Mouse (Mus musculus) embryo, embryonic 11.5 days (tissue): Measurements from ENCODE around the gene Zbtb1.

ENCODE experiments used
- DNase-seq: peaks from one replicate; pipeline ENCODE4 v3.0.0-alpha.2; 2012; ENCODE audit warnings: low read depth, low spot score

Zbtb1 gene

DNA sequence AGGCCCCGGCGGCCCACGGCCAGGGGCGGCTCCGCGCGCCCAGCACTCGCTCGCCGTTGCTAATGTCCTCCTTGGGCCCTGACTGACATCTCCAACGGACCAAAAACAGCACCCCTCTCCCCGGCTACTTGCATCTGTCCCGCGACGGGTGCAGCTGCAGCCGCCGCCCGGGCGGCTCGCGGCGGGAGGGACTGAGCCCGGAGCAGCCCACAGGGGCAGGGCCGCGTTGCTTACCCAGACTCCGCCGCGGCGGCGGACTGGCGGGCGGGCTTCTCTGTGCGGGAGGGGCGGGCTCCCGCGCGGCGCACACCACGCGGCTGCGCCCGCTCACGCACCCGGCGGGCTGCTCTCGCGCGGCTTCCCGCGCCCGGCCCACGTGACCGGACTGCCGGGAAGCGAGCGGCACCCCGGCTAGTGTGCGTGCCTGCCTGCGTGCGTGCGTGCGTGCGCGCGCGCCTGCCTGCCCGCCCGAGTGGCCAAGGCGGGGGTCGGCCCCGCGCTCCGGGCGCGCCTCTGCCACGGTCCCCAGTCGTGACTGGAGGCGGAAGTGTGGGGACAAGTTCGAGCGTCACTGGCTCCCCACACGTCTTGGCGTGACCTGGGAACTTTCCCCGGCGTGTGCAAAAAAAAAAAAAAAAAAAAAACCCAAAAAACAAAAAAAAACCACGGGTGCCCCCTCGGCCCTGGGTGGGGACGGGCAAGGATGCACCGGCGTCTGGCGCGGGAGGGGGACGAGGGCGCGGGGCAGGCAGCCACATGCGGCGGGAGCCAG, 674 bp upstream of the Zbtb1 start, which contains the start of gene Zbtb25:
Gene Zbtb25 (minus strand): TSS at position 397 of the 772 bp plus-strand sequence.
- DNase-seq = peak; percentile 80

DNA sequence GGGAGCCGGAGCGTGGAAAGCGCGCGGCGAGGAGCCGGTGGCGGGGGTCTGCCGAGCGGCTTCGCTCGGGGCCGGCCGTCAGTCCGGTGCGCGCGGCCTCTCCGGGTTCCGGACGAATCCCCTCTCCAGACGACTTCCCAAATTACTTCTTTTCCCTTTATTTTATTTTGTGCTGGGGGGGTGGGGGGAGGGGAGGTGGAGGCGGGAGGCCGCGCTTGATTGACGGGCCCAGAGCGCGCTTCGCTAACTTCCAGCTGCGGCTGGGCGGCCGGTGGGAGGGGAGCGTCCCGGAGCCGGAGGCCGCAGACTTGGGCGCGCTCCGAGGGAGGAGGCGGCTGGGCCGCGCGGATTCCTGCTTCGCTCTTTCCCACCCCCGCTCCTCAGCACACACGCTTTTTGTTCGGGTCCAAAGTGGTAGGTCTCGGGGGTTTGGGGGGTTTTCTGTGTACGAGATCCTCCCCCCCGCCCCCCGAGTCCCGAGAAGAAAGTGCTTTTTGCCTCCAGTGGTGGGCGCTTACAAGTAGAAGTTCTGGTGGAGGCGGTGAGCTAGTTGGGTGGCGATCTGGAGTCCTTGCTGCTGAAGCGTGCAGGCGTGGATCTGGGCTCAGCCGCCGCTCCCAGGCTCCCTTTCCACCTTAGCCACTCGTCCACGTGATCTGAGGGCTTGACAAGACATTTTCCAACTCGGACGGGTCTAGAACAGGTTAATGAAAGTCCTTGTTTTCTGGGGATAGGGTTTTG, 935 bp downstream of the Zbtb1 start:
- peak; percentile 62 for DNase-seq

DNA sequence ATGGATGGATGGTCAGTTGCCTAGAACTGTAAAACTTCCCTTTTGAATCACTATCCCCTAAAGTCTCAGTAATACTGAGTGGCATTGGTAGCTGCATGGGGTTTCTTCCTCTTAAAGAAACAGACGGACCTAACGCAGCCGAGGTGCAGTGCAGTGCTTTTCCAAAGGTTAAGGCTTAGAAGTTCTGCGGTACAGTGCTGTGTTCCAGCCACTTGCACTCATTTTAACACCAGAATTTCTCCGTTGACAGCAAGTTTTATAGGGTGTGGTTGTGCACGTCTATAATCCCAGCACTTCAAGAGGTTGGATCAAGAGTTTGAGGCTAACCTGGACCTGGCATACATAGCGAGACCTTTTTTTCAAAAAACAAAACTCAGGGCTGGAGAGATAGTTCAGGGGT, 2.0 kb downstream of the Zbtb1 start:
- DNase-seq = no peak

DNA sequence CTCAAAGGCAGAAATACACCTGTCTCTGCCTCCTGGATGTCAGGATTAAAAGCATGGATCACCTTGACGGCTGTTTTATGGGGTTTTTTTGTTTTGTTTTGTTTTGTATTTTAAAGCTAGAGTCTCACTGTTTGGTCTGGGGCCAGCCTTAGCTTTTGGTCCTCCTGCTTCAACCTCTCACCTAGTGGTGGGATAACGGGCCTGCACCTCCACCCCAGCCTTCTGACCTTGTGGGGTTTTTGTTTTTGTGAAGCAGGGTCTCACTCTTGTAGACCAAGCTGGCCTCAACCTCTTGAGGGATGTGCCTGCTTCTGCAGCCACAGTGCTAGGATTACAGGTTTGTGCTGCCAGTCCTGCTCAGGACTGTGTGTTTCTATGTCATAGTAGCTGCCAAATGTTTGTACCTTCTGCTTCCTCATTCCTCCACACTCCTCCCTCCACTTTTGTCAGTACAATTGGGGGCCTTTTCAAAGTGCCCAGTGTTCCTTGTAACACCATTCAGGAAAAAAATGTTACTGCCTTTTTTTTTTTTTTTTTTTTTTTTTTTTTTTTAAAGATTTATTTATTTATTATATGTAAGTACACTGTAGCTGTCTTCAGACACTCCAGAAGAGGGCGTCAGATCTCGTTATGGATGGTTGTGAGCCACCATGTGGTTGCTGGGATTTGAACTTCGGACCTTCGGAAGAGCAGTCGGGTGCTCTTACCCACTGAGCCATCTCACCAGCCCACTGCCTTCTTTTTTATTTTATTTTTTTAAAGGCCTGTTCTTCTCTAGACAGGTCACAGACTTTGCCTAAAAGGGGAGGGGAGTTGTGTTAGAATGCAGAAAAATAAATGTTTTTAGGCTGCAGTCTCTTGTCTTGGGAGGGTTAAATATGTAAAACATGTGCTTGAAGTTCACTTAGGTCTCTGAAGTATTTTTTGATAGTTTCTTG, 3.1 kb downstream of the Zbtb1 start:
- no peak for DNase-seq

DNA sequence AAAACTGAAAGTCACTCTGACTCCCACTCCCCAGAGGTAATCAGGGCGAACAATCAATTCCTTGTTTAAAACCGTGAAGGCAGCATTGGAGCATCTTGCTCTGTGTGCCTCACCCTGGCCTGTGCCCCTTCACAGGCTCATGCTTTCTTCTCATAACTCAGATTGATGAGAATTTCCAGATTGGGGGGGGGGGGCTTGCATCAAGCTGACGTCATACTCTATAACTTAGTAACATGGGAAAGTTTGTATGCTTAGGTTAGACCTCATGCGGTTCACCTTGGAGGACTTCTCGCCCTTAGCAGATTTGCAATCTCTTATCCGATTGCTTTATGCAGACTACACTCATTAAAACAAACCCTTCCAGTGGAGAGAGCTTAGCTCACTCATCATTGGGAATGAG, 3.9 kb downstream of the Zbtb1 start:
- no peak for DNase-seq

DNA sequence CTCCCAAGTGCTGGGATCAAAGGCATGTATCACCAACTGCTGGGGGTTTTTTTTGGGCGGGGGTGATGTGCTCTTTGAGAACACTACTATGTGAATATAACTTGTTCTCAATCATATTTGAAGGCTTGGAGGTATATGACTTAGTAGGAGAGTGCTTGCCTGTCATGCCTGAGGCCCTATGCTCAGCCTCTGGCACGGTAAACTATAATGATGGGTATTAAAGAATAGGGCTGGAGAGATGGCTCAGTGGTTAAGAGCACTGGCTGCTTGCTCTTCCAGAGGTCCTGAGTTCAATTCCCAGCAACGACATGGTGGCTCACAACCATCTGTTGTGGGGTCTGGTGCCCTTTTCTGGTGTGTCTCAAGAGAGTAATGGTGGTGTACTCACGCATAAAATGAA, 4.8 kb downstream of the Zbtb1 start:
- no peak for DNase-seq

DNA sequence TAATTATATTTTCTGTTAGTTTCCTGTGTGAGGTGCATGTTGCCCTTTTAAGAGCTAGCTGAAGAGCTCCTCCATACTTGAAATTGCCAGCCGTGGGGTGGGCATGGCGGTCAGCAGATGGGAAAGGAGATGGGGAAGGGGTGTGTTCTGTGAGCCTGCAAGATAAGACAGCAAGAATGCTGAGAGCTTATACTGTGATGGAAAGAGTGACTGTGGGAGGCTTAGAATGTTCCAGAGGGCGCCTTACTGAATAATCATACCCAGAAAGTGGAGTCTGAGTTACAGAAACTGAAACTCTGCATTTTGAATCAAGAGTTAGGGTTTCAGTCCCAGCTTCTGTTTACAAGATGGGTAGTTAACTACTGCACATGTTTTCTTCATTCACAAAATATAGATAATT, 5.4 kb downstream of the Zbtb1 start:
- DNase-seq = no peak

DNA sequence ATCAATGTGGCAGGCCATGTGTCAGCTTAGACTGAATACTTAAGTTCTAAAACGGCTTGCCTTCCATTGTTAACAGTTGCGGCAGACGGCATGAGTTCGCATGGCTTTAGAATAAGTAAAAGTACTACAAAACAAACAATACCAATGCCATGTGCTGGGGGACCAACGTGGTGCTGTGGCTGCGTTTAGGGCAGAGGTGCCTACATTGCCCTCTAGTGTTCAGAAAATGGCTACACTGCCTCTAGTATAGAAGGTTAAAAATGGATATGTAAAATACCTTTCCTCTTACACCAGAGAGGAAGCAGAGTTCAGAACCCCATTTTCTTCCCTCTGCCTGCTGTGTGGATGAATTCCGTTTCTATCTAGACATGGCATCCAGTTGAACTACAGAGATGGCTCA, 6.6 kb downstream of the Zbtb1 start:
- DNase-seq = no peak

DNA sequence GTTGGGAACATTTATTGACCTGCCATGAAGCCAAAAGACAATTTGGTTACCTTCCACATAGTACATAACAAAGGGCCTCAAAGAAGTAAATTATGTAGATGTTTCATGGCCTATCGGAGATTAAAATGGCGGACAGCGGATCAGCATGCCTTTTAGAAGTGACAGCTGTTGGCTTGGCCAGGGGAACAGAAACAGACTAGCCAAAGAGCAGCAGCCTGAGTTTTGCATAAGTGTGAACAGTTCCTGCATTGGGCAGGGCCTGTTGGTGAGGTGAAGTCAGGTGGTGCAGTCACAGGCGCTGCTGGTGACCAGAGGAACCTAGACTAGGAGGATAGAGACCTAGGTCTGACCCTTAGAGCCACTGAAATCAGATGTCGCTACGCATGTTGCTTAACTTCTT, 7.0 kb downstream of the Zbtb1 start:
- DNase-seq = no peak

DNA sequence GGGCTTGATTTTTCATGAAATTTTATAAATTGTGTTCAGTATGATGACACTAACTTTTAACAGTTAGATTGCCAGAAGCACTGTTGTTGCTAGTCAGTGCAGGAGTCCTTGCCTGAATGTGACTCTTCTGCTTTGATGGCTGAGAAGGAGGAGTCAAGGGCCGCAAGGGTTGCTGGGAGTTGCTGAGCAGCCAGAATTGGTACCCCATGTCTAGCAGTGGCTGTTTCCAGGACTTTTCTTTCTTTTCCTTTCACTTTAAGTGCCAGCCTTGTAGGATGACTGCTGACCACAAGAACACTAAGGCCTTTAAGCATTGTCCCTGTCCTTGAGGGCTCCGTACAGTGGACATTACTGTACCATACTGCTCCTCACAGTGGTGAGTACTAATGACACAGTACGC, 7.7 kb downstream of the Zbtb1 start:
- DNase-seq = no peak

DNA sequence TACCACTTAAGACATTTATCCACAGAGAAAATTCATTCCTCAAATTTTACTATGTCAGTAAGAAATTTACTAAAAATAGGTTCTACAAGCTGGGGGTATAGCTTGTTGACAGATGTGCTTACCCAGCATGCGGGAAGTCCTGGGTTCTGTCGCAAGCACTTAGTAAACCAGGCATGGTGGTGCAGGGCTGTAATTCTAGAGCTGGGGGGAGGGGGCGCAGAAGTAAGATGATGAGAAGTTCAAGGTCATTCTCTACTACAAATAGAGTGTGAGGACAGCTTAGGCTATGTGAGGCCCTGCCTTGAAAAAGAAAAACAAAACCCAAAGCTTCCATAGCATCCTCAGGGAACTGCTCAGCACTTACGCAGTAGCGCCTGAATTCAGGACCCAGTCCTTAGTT, 8.5 kb downstream of the Zbtb1 start:
- no peak for DNase-seq

DNA sequence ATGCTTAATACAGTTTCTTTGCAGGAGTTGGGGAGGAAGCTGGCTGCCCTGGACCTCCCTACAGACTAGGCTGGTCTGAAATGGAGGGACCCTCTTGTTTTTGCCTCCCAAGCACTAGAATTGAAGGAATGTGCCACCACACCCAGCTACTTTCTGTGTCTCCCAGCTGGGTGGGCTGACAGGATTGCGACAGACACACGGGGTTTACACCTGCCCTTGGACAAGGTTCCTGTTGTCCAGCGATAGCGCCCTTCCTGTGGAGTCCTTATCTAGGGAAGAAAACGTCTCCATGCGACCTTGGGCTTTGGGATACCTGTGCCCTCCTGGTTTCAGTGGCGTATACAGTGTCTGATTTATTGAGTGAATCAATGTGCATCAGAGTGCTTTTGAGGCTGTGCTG, 10.1 kb downstream of the Zbtb1 start:
- DNase-seq = no peak

DNA sequence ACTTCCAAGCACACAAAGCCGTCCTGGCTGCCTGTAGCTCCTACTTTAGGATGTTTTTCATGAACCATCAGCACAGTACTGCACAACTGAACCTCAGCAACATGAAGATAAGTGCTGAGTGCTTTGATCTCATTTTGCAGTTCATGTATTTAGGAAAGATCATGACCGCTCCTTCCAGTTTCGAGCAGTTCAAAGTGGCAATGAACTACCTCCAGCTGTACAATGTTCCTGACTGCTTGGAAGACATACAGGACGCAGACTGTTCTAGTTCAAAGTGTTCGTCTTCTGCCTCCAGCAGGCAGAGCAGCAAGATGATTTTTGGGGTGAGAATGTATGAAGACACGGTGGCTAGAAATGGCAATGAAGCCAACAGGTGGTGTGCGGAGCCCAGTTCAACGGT, 15.3 kb downstream of the Zbtb1 start:
- no peak for DNase-seq

DNA sequence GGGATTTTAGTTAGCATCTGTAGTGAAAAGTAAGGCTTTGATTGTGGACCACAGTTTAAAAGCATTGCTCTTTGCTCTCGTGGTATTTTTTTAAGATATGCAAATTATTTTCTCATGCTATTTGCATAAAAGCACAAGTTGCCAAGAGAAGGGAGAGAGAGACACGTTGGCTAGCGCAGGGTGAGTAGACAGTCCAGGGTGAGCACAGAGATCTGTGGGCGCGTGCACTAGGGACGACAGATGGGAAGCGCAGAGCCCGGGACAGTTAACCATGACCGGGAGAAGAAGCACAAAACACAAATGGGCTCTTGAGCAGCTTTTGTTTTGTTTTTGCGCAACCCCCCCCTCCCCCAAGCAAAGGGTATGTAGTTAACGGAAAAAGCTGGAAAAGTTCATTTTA, 18.7 kb downstream of the Zbtb1 start:
- DNase-seq = no peak

DNA sequence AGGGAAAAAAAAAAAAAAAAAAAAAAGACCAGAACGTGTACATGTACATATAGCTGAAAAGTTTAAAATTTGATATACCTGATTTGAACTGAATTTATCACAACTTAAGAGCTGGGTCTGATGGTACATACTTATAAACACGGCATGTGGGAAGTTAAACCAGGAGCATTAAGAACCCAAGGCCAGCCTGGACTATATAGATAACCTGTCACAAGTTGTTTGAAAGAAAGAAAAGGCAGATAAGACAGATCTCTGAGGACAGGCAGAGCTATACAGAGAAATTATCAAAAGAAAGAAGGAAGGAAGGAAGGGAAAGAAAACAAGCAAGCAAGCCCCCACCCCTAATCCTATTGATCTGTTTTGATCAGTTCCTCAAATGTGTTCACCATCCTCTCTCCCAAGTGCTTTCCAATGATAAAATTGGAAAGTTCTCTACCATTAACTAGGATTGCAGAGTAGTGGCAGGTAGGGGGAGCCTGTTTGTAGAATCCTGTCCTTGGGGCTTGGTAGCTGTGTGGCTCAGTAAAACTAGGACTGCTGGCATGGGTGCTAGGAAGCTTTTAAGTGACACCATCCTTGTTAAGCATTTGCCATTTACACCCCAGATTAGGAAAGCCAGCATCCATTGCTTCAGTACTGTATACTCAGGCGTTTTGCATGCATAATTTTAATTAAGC, 21.7 kb downstream of the Zbtb1 start:
- no peak for DNase-seq

DNA sequence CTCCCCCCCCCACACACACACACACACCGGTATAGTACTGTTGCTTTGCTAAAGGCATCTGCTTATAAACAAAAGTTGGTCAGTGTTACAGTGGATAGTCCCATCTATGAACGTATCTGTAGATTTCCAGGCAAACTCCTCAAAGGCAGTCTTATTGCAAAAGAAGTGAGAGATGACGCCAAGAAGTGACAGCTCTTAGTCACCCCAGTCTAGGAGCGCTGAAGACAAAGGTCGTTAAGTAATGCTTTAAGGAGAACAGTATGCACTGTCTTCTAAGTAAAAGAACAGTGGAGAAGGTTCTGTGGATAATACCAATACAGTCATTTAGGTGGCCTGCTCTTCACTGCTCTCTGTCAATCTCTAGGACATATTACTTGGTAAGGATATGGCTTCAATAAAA, 22.9 kb downstream of the Zbtb1 start:
- DNase-seq = no peak

DNA sequence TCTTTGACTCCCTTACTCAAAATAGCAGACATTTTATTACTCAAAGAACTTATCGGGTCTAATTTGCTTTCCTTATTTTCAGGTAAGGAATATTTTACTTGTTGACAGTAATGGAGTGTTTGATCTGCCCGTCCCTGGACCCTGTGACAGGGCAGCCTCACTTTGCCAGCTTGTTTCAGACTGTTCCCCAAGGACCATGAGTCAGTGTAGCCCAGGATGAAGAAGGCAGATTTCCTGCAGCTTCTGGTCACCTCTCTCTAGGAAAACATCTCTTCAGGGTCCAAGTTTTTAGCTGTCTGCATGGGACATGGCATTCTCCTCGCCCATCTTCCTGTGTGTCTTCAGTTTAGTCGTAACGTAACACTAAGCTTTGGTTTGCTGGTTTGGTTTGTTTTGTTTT, 27.2 kb downstream of the Zbtb1 start:
- DNase-seq = no peak

DNA sequence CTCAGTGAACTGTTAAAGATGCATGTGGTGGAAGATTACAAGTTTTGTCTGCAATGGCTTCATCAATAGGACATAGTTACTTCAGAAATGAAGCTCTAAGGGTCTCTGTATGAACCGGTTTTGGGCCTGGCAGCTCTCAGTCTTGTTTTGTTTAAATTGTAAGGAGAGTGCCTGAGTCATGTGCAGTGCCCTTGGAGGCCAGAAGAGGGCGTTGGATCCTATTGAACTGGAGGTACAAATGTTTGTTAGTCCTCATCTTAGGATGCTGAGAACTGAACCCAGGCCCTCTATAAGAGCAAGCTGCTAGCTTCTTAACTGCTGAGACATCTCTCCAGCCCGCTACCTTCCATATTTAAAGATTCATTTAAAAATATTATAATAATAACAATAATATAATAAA, 31.6 kb downstream of the Zbtb1 start:
- no peak for DNase-seq

DNA sequence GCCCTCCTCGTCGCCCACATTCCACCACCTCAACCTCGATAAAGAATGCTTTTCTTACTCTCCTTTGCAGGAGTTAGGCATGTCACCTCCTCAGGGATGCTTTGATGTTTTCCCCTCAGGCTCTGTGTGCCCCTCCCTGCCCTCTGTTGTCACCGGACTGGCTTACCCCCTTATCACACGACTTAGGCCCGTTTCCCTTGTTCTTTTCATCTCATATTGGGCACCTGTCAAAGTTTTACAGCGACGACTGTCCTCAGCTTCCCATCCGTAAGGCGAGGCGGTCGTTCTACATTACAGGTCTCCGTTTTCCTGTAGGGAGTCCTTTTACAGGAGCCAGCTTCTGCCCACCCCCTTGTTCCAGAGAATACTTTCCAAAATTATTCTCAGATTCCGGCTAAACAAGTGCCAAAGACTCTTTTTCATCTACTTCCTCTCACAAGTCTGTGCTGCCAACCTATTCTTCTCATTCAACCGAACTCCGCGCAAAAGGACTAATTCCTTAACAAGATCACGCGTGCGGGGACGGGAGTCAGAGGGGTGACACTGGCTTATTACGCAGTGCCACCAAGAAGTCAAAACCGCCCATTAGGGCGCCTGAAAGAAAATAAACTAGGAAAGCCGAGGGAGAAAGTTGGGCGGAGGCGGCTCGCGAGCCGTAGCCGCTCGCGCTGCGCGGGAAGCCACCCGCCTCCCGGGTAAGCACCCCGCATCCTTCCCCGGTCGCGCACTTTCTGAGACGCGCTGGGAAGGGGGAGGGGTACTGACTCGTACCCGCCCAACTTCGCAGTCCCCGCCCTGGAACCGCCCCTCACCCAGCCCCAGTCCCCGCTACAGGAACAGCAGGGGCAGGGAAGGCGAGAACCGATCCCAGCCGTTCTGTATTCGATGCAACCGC, 33.2 kb downstream of the Zbtb1 start:
- DNase-seq = no peak

DNA sequence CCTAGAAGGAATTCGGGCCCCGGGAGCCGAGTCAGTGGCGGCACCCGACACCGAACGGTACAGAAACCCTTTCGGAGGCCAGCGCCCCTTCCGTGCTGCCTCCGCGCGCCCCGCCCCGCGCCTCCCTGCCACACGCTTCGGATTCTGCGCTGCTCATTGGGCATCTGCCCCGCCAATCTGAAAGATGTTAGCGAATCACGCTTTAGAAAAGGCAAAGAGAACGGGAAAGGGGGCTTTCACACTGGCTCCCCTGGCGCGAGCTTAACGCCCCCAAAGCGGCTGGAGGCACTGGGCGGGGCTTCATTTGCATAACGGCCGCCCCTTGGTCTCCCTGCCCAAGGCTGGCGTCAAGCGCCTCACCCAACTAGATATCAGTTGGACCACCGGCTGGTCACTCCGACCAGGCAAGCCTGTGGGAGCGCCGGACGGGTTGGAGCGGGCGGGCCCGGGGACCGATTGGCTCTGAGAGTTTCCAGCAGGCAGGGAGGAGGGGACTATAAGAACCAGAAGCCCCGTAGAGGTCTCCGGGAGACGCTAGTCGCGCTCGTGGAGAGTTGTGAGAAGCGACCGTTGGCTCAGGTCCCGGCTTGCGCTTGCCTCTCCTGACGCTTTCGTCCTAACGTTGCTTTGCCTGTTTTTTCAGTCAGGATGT, 33.9 kb downstream of the Zbtb1 start, which contains the start of gene Hspa2:
Gene Hspa2 (plus strand): TSS at position 291 of the 652 bp plus-strand sequence.
- DNase-seq = peak; percentile 98
